8 mouse cellular contexts compared by ENCODE assay signal in the genomic region with DNA sequence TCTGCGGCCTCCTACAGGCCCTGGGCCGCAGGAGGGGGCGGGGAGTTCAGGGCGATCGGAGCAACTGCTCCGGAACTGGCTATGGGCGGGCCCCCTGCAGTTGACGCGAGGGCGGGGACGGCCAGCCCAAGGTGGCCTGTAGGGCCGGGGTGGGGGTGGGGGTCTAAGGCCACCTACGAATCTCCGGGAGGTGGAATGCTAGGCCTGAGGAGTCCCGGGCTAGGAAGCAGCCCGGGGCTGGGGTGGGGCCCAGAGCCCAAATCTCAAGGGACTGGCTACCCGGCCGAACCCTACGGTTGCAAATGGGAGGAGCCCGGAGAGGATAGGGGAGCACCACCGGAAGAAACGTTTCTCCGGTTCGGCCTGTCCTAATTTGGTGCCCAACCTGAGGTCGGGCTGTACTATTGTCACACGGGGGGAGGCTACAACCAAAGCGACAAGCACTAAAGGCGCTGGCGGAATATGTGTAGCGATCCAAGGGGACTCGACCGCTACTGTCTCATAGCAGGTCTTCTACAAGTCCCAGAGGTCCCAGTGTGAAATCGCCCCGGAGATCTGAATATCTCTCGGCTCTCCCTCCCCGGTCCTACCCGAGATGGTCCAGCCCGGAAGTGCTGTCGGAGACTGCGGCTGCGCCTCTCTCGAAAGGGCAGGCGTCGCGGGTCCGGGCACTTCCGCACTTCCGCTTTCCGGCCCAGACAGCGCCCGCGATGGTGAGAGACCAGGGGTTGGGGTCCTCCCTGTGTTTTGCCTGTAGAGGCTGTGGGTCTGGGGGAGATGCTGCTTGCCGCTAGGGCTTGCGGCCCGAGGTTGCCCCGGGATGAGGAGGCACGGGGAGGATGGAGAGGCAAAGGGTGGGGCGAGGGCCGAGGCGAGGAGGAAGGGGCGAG. TPM values are rescaled to one million over a fixed set of nuclear protein-coding genes. Genes with fewer than 3 reads are reported as not detected.
DNase-seq lines count a peak whose midpoint lies in the region; ATAC-seq and TF ChIP-seq lines count a peak whose summit lies in the region.

A gene (minus strand): TSS at position 388 of the 890 bp plus-strand sequence.
A gene (plus strand): TSS at position 620 of the 890 bp plus-strand sequence.

- peak within 1 kb of the TSS; percentile 90 for H3K27ac ChIP-seq in bone marrow, adult 2 months (ENCODE audit: control insufficient read depth, insufficient read depth, low read depth, low read length, poor library complexity)
- peak within 1 kb of the TSS; percentile 93 for H3K27ac ChIP-seq in embryonic facial prominence, embryonic 15.5 days (replicated peaks)
- H3K27ac ChIP-seq in limb, embryonic 14.5 days (replicated peaks; ENCODE audit: low read depth, low read length): peak within 1 kb of the TSS; percentile 94
- H3K27ac ChIP-seq in midbrain, postnatal 0 days (ENCODE audit: low read depth, low read length): peak within 1 kb of the TSS; percentile 92

- peaks cover 50% of the 10 kb centered on the region for H3K36me3 ChIP-seq in embryonic facial prominence, embryonic 15.5 days
- peaks cover 54% of the 10 kb centered on the region for H3K36me3 ChIP-seq in limb, embryonic 14.5 days (ENCODE audit: control insufficient read depth, insufficient read depth, low read length)
- H3K36me3 ChIP-seq in midbrain, postnatal 0 days (ENCODE audit: insufficient read depth, low read length): peaks cover 36% of the 10 kb centered on the region

- peak; percentile 87; the same call in 1 of the 2 replicates for TF ChIP-seq POLR2A in bone marrow, adult 2 months (IDR thresholded peaks at IDR 0.05; ENCODE audit: borderline replicate concordance, control insufficient read depth, low read depth, low read length)
- TF ChIP-seq POLR2A in limb, embryonic 14.5 days (IDR thresholded peaks at IDR 0.05; ENCODE audit: borderline replicate concordance, extremely low read depth, insufficient read depth, insufficient read length): no peak

- H3K4me3 ChIP-seq in bone marrow, adult 2 months (replicated peaks; ENCODE audit: control insufficient read depth, low read depth, low read length): peak within 1 kb of the TSS; percentile 93
- peak within 1 kb of the TSS; percentile 76 for H3K4me3 ChIP-seq in embryonic facial prominence, embryonic 15.5 days (replicated peaks)
- H3K4me3 ChIP-seq in limb, embryonic 14.5 days (replicated peaks; ENCODE audit: low read length): peak within 1 kb of the TSS; percentile 97
- H3K4me3 ChIP-seq in midbrain, postnatal 0 days (ENCODE audit: low read depth, low read length): peak within 1 kb of the TSS; percentile 99

- peak within 1 kb of the TSS; percentile 78 for H3K4me2 ChIP-seq in embryonic facial prominence, embryonic 15.5 days (replicated peaks)
- H3K4me2 ChIP-seq in limb, embryonic 14.5 days (replicated peaks; ENCODE audit: low read depth, low read length, severe bottlenecking): peak within 1 kb of the TSS; percentile 80
- peak within 1 kb of the TSS; percentile 95 for H3K4me2 ChIP-seq in midbrain, postnatal 0 days (ENCODE audit: low read depth, low read length, poor library complexity, severe bottlenecking)

- no peak; the same call in 1 of the 2 replicates for TF ChIP-seq CTCF in bone marrow, adult 2 months (IDR thresholded peaks at IDR 0.05; ENCODE audit: control insufficient read depth, insufficient read depth, low read length)
- TF ChIP-seq CTCF in midbrain, postnatal 0 days (IDR thresholded peaks at IDR 0.05): peak; percentile 34

- peak within 1 kb of the TSS; percentile 77 for H3K9ac ChIP-seq in embryonic facial prominence, embryonic 15.5 days
- peak within 1 kb of the TSS; percentile 91 for H3K9ac ChIP-seq in limb, embryonic 14.5 days (ENCODE audit: low read depth, low read length, severe bottlenecking)
- H3K9ac ChIP-seq in midbrain, postnatal 0 days (replicated peaks; ENCODE audit: low read length, poor library complexity, severe bottlenecking): peak within 1 kb of the TSS; percentile 97

- ATAC-seq in embryonic facial prominence, embryonic 15.5 days (ENCODE audit: insufficient number of reproducible peaks, low FRiP score, low TSS enrichment, low read depth): peak; percentile 95
- peak; percentile 97 for ATAC-seq in limb, embryonic 14.5 days (ENCODE audit: low FRiP score, low read depth)
- peak; percentile 95 for ATAC-seq in midbrain, postnatal 0 days (ENCODE audit: low FRiP score)

- 1% methylated on average over 61 of the region's 61 CpGs for WGBS in bone marrow, adult 2 months
- under 1% methylated on average over 61 of the region's 61 CpGs for WGBS in embryonic facial prominence, embryonic 15.5 days
- under 1% methylated on average over 54 of the region's 61 CpGs for WGBS in limb, embryonic 14.5 days
- WGBS in midbrain, postnatal 0 days: under 1% methylated on average over 57 of the region's 61 CpGs

- DNase-seq in 416B (ENCODE audit: low read depth): peak; percentile 98
- peak; percentile 90 for DNase-seq in heart, adult 8-10 months (ENCODE audit: low spot score)
- DNase-seq in kidney, adult 9 months: peak; percentile 95
- DNase-seq in limb, embryonic 14.5 days (ENCODE audit: low spot score): peak; percentile 97
- DNase-seq in midbrain, postnatal 0 days (ENCODE audit: low spot score): peak; percentile 97
- peak; percentile 86 to 87 for DNase-seq in spleen, postnatal 14 days (ENCODE audit: low spot score in 2 of 2)

- H3K4me1 ChIP-seq in bone marrow, adult 2 months (ENCODE audit: control insufficient read depth, insufficient read depth, low read length): peaks cover 4% of the 10 kb centered on the region
- peaks cover 23% of the 10 kb centered on the region for H3K4me1 ChIP-seq in embryonic facial prominence, embryonic 15.5 days
- H3K4me1 ChIP-seq in limb, embryonic 14.5 days (ENCODE audit: control insufficient read depth, insufficient read depth, low read length): peaks cover 14% of the 10 kb centered on the region
- no peaks in the 10 kb centered on the region; the same call in 1 of the 2 replicates for H3K4me1 ChIP-seq in midbrain, postnatal 0 days (ENCODE audit: insufficient read depth, low read length)

- H3K27me3 ChIP-seq in embryonic facial prominence, embryonic 15.5 days: no peaks in the 10 kb centered on the region
- no peaks in the 10 kb centered on the region for H3K27me3 ChIP-seq in limb, embryonic 14.5 days (ENCODE audit: control insufficient read depth, insufficient read depth, low read length)
- no peaks in the 10 kb centered on the region for H3K27me3 ChIP-seq in midbrain, postnatal 0 days (ENCODE audit: insufficient read depth, low read length)

- no peaks in the 10 kb centered on the region for H3K9me3 ChIP-seq in embryonic facial prominence, embryonic 15.5 days (replicated peaks)
- no peaks in the 10 kb centered on the region for H3K9me3 ChIP-seq in limb, embryonic 14.5 days (ENCODE audit: control insufficient read depth, low read length)
- H3K9me3 ChIP-seq in midbrain, postnatal 0 days (ENCODE audit: low read length): no peaks in the 10 kb centered on the region

RNA-seq across cellular contexts. Expression of the first gene that starts in this region (rescaled TPM):
- 12.0 and 21.6 TPM in 2 replicates for polyA plus RNA-seq in bone marrow, adult 2 months (2011; ENCODE audit: insufficient read depth, insufficient read length, low replicate concordance, missing spikeins)
- 51.0 and 54.2 TPM in 2 replicates for polyA plus RNA-seq in embryonic facial prominence, embryonic 15.5 days (2015; fragmentation: Nextera tagmentation; extraction: Ambion mirVana)
- 10 to 100 TPM; 20.7 to 23.8 (median 23.2) TPM for total RNA-seq in heart, adult 8-10 months (2022)
- 38.9 and 39.5 TPM in 2 replicates for polyA plus RNA-seq in limb, embryonic 14.5 days (2012; rRNA removed)
- polyA plus RNA-seq in limb, embryonic 14.5 days (2014; fragmentation: Nextera tagmentation; extraction: Ambion mirVana): 41.2 and 43.9 TPM in 2 replicates
- 27.8 and 31.0 TPM in 2 replicates for total RNA-seq in midbrain, postnatal 0 days (2014; rRNA removed)
- 73.8 and 74.0 TPM in 2 replicates for polyA plus RNA-seq in midbrain, postnatal 0 days (2015; fragmentation: Nextera tagmentation; extraction: Ambion mirVana)

RNA-seq across cellular contexts. Expression of the second gene that starts in this region (rescaled TPM):
- polyA plus RNA-seq in bone marrow, adult 2 months (2011; ENCODE audit: insufficient read depth, insufficient read length, low replicate concordance, missing spikeins): 136 and 195 TPM in 2 replicates
- 381 and 384 TPM in 2 replicates for polyA plus RNA-seq in embryonic facial prominence, embryonic 15.5 days (2015; fragmentation: Nextera tagmentation; extraction: Ambion mirVana)
- 10 to 100 TPM; 58.5 to 72.8 (median 62.0) TPM for total RNA-seq in heart, adult 8-10 months (2022)
- polyA plus RNA-seq in limb, embryonic 14.5 days (2012; rRNA removed): 99.1 and 107 TPM in 2 replicates
- 223 and 226 TPM in 2 replicates for polyA plus RNA-seq in limb, embryonic 14.5 days (2014; fragmentation: Nextera tagmentation; extraction: Ambion mirVana)
- total RNA-seq in midbrain, postnatal 0 days (2014; rRNA removed): 190 and 200 TPM in 2 replicates
- 505 TPM in 2 replicates for polyA plus RNA-seq in midbrain, postnatal 0 days (2015; fragmentation: Nextera tagmentation; extraction: Ambion mirVana)

Comparison
In these comparisons a context has a peak if more than half of its experiments do, and no peak if none do; other contexts are left out.
1. Peak in every context shown above with its lines: DNase-seq, ATAC-seq, H3K4me3 ChIP-seq and H3K27ac ChIP-seq.